ENCODE assay signal across 8 mouse cellular contexts in genomic region chr8:86745221-86745934, GRCm38 (mm10). TPM values are rescaled to one million over a fixed set of nuclear protein-coding genes. Genes with fewer than 3 reads are reported as not detected.
A peak's percentile ranks its signal among the peaks of the same experiment; 100 is the strongest.
DNase-seq lines count a peak whose midpoint lies in the region; ATAC-seq and TF ChIP-seq lines count a peak whose summit lies in the region.

Gm10638 (plus strand) TSS chr8:86745699.
Siah1a (minus strand) TSS chr8:86745934.

- TF ChIP-seq CTCF in ES-Bruce4 (IDR thresholded peaks at IDR 0.05; ENCODE audit: low read depth, low read length) = no peak
- no peak for TF ChIP-seq CTCF in lung, adult 2 months (IDR thresholded peaks at IDR 0.05; ENCODE audit: insufficient read depth, low read length)

- peak within 1 kb of the TSS; percentile 99 for H3K9ac ChIP-seq in ES-Bruce4 (ENCODE audit: low read depth, poor library complexity, severe bottlenecking)
- peak within 1 kb of the TSS; percentile 98 for H3K9ac ChIP-seq in forebrain, embryonic 13.5 days
- peak within 1 kb of the TSS; percentile 99 for H3K9ac ChIP-seq in neural tube, embryonic 14.5 days (replicated peaks; ENCODE audit: low read depth, low read length)

- no peaks in the 10 kb centered on the region for H3K27me3 ChIP-seq in ES-Bruce4 (ENCODE audit: control insufficient read depth, insufficient read depth, low read length, poor library complexity, severe bottlenecking)
- H3K27me3 ChIP-seq in forebrain, embryonic 13.5 days = no peaks in the 10 kb centered on the region
- H3K27me3 ChIP-seq in neural tube, embryonic 14.5 days (ENCODE audit: control insufficient read depth, insufficient read depth, low read length) = no peaks in the 10 kb centered on the region

- no peak for TF ChIP-seq EP300 in ES-Bruce4 (IDR thresholded peaks at IDR 0.05; ENCODE audit: insufficient read depth, low read depth, low read length)

- intact Hi-C loops in heart, postnatal 14 days (cut with DNase I) = loop anchor here (5.0 kb wide), 3 partner anchors 42 to 137 kb away; no protein-coding TSS in a partner anchor

- DNase-seq in heart, postnatal 14 days = peak; percentile 73 to 76
- peak; percentile 77 to 83 for DNase-seq in kidney, postnatal 4 days
- DNase-seq in lung, adult 2 months = peak; percentile 80
- DNase-seq in testis, postnatal 14 days (ENCODE audit: low spot score) = peak; percentile 78

- WGBS in forebrain, embryonic 13.5 days = under 1% methylated on average over 40 of the region's 88 CpGs
- under 1% methylated on average over 76 of the region's 88 CpGs for WGBS in lung, adult 2 months
- under 1% methylated on average over 64 of the region's 88 CpGs for WGBS in neural tube, embryonic 14.5 days

- H3K36me3 ChIP-seq in ES-Bruce4 (ENCODE audit: control insufficient read depth, insufficient read depth, low read length, poor library complexity, severe bottlenecking) = no peaks in the 10 kb centered on the region
- H3K36me3 ChIP-seq in forebrain, embryonic 13.5 days (ENCODE audit: poor library complexity, severe bottlenecking) = no peaks in the 10 kb centered on the region
- no peaks in the 10 kb centered on the region for H3K36me3 ChIP-seq in neural tube, embryonic 14.5 days (ENCODE audit: control insufficient read depth, insufficient read depth, low read length)

- peak within 1 kb of the TSS; percentile 80 for H3K4me2 ChIP-seq in forebrain, embryonic 13.5 days
- peak within 1 kb of the TSS; percentile 81 for H3K4me2 ChIP-seq in neural tube, embryonic 14.5 days (ENCODE audit: low read depth, low read length)

- peak within 1 kb of the TSS; percentile 89 for H3K4me3 ChIP-seq in ES-Bruce4 (ENCODE audit: low read depth, low read length)
- peak within 1 kb of the TSS; percentile 85 for H3K4me3 ChIP-seq in forebrain, embryonic 13.5 days
- peak within 1 kb of the TSS; percentile 97 for H3K4me3 ChIP-seq in lung, adult 2 months (replicated peaks; ENCODE audit: extremely low read depth, low read depth, low read length)
- H3K4me3 ChIP-seq in neural tube, embryonic 14.5 days (ENCODE audit: low read depth, low read length) = peak within 1 kb of the TSS; percentile 85

- no peaks in the 10 kb centered on the region for H3K4me1 ChIP-seq in ES-Bruce4 (ENCODE audit: control insufficient read depth, insufficient read depth, low read length)
- peaks cover 39% of the 10 kb centered on the region for H3K4me1 ChIP-seq in forebrain, embryonic 13.5 days
- H3K4me1 ChIP-seq in lung, adult 2 months (ENCODE audit: control insufficient read depth, insufficient read depth, low read length) = peaks cover 17% of the 10 kb centered on the region
- peaks cover 25% of the 10 kb centered on the region; the same call in 1 of the 2 replicates for H3K4me1 ChIP-seq in neural tube, embryonic 14.5 days (ENCODE audit: control insufficient read depth, insufficient read depth, low read length)

- no peak for TF ChIP-seq POLR2A in ES-Bruce4 (IDR thresholded peaks at IDR 0.05; ENCODE audit: insufficient read depth, low read length)
- peak; percentile 69; the same call in 1 of the 2 replicates for TF ChIP-seq POLR2A in lung, adult 2 months (IDR thresholded peaks at IDR 0.05; ENCODE audit: borderline replicate concordance, extremely low read depth, low read depth, low read length)

- no peaks in the 10 kb centered on the region for H3K9me3 ChIP-seq in ES-Bruce4 (replicated peaks; ENCODE audit: control insufficient read depth, insufficient read depth, low read length, poor library complexity, severe bottlenecking)
- H3K9me3 ChIP-seq in forebrain, embryonic 13.5 days (replicated peaks) = no peaks in the 10 kb centered on the region
- H3K9me3 ChIP-seq in neural tube, embryonic 14.5 days (ENCODE audit: control insufficient read depth, low read length) = no peaks in the 10 kb centered on the region

- peak within 1 kb of the TSS; percentile 94 for H3K27ac ChIP-seq in ES-Bruce4 (ENCODE audit: insufficient read depth, low read length)
- peak within 1 kb of the TSS; percentile 97 for H3K27ac ChIP-seq in forebrain, embryonic 13.5 days
- H3K27ac ChIP-seq in neural tube, embryonic 14.5 days (ENCODE audit: low read depth, low read length) = peak within 1 kb of the TSS; percentile 97

- ATAC-seq in cerebellum, adult (ENCODE audit: insufficient number of reproducible peaks, low FRiP score, low TSS enrichment) = peak; percentile 52
- peak; percentile 83 for ATAC-seq in forebrain, embryonic 13.5 days
- ATAC-seq in neural tube, embryonic 14.5 days (ENCODE audit: low read depth) = peak; percentile 78

RNA-seq across cellular contexts. Expression of gene Gm10638, which starts in this region (rescaled TPM):
- polyA plus RNA-seq in ES-Bruce4 (2011; ENCODE audit: insufficient read depth, insufficient read length, low read depth, missing spikeins) = not detected in 2 replicates
- 5.7 and 7.9 TPM in 2 replicates for polyA plus RNA-seq in forebrain, embryonic 13.5 days (2015; fragmentation: Nextera tagmentation; extraction: Ambion mirVana)
- 1 to 10 TPM; 2.8 to 3.0 TPM for total RNA-seq in heart, postnatal 14 days (2021)
- 3.9 and 5.4 TPM in 2 replicates for polyA plus RNA-seq in lung, adult 2 months (2012; rRNA removed)
- polyA plus RNA-seq in neural tube, embryonic 14.5 days (2014; fragmentation: Nextera tagmentation; extraction: Ambion mirVana) = 5.5 and 6.3 TPM in 2 replicates

RNA-seq across cellular contexts. Expression of gene Siah1a, which starts in this region (rescaled TPM):
- 19.1 and 20.9 TPM in 2 replicates for polyA plus RNA-seq in ES-Bruce4 (2011; ENCODE audit: insufficient read depth, insufficient read length, low read depth, missing spikeins)
- polyA plus RNA-seq in forebrain, embryonic 13.5 days (2015; fragmentation: Nextera tagmentation; extraction: Ambion mirVana) = 87.9 and 89.6 TPM in 2 replicates
- 10 to 100 TPM; 16.8 to 19.1 TPM for total RNA-seq in heart, postnatal 14 days (2021)
- polyA plus RNA-seq in lung, adult 2 months (2012; rRNA removed) = 21.3 and 27.5 TPM in 2 replicates
- 81.0 and 88.7 TPM in 2 replicates for polyA plus RNA-seq in neural tube, embryonic 14.5 days (2014; fragmentation: Nextera tagmentation; extraction: Ambion mirVana)

Comparison
In these comparisons a context has a peak if more than half of its experiments do, and no peak if none do; other contexts are left out.
1. Peak in every context shown above with its lines: DNase-seq, ATAC-seq, H3K4me3 ChIP-seq and H3K27ac ChIP-seq.